Mouse (Mus musculus) A20 (cell line): ENCODE results near the gene Apoa1.

Experiments used
- DNase-seq: peaks from one replicate; pipeline ENCODE4 v3.0.0-alpha.2; 2011; ENCODE audit warnings: low read depth, low spot score

Apoa1 gene

GRCm38 (mm10) chr9:46228491-46228890 lies at the start of gene Apoa1:
Gene Apoa1 (plus strand): TSS chr9:46228580.
- no peak for DNase-seq

- DNase-seq, result no peak
These were observed 49.8 kb upstream of the Apoa1 start for GRCm38 (mm10) chr9:46178595-46178994.

- no peak for DNase-seq
These were observed 47.1 kb upstream of the Apoa1 start for GRCm38 (mm10) chr9:46181297-46181696.

- DNase-seq, result no peak
These were observed 43.8 kb upstream of the Apoa1 start for GRCm38 (mm10) chr9:46184542-46184941.

GRCm38 (mm10) chr9:46185191-46185590 lies 43.2 kb upstream of the Apoa1 start:
- peak; percentile 56 for DNase-seq

GRCm38 (mm10) chr9:46186387-46186786 lies 42.0 kb upstream of the Apoa1 start:
- DNase-seq, result no peak

GRCm38 (mm10) chr9:46188370-46188769 lies 40.0 kb upstream of the Apoa1 start:
- DNase-seq, result no peak

GRCm38 (mm10) chr9:46188956-46189355 lies 39.4 kb upstream of the Apoa1 start:
- no peak for DNase-seq

- no peak for DNase-seq
These were observed 39.0 kb upstream of the Apoa1 start for GRCm38 (mm10) chr9:46189381-46189780.

- no peak for DNase-seq
These were observed 37.1 kb upstream of the Apoa1 start for GRCm38 (mm10) chr9:46191234-46191633.

GRCm38 (mm10) chr9:46191644-46192043 lies 36.7 kb upstream of the Apoa1 start:
- peak; percentile 50 for DNase-seq

- DNase-seq, result no peak
These were observed 35.7 kb upstream of the Apoa1 start for GRCm38 (mm10) chr9:46192642-46193041.

- no peak for DNase-seq
These were observed 33.6 kb upstream of the Apoa1 start for GRCm38 (mm10) chr9:46194809-46195208.

- no peak for DNase-seq
These were observed 31.6 kb upstream of the Apoa1 start for GRCm38 (mm10) chr9:46196699-46197169.

- DNase-seq, result no peak
These were observed 29.9 kb upstream of the Apoa1 start for GRCm38 (mm10) chr9:46198461-46198860.

- no peak for DNase-seq
These were observed 29.4 kb upstream of the Apoa1 start for GRCm38 (mm10) chr9:46198936-46199335.

- no peak for DNase-seq
These were observed 28.8 kb upstream of the Apoa1 start for GRCm38 (mm10) chr9:46199609-46200008.

- DNase-seq, result no peak
These were observed 21.4 kb upstream of the Apoa1 start for GRCm38 (mm10) chr9:46206834-46207500.

- no peak for DNase-seq
These were observed 20.9 kb upstream of the Apoa1 start for GRCm38 (mm10) chr9:46207501-46207869.

GRCm38 (mm10) chr9:46208401-46208974 lies 19.9 kb upstream of the Apoa1 start:
- DNase-seq, result no peak

GRCm38 (mm10) chr9:46210473-46210872 lies 17.9 kb upstream of the Apoa1 start:
- DNase-seq, result no peak

GRCm38 (mm10) chr9:46214276-46214675 lies 14.1 kb upstream of the Apoa1 start:
- DNase-seq, result no peak

- DNase-seq, result no peak
These were observed 13.4 kb upstream of the Apoa1 start for GRCm38 (mm10) chr9:46214946-46215337.
